Mouse (Mus musculus) lung, embryonic 14.5 days (tissue): Measurements from ENCODE around the gene Pias4. TPM values are rescaled to one million over a fixed set of nuclear protein-coding genes. Genes with fewer than 3 reads are reported as not detected.

Source experiments
- ATAC-seq: fragments of 200-750 bp; cut with Nextera tagmentation; 2 replicates; pipeline ENCODE4 v1.8.0; 2017; ENCODE audit warnings: mild to moderate bottlenecking, moderate TSS enrichment, moderate library complexity; ENCODE audit not compliant: insufficient read depth
- DNase-seq: peaks from one replicate; pipeline ENCODE4 v3.0.0-alpha.2; 2015
- H3K27ac ChIP-seq: fragments of 300-500 bp; sonication (generic); 2 replicates; pipeline ENCODE4 v1.5.1; 2014; ENCODE audit warnings: low read depth, mild to moderate bottlenecking, moderate library complexity
- H3K27me3 ChIP-seq: fragments of 300-500 bp; sonication (generic); 2 replicates; pipeline ENCODE4 v1.6.1; 2014; ENCODE audit warnings: low read length, control low read depth; ENCODE audit not compliant: insufficient read depth
- H3K36me3 ChIP-seq: fragments of 300-500 bp; sonication (generic); 2 replicates; pipeline ENCODE4 v1.6.1; 2014; ENCODE audit warnings: control low read depth; ENCODE audit not compliant: insufficient read depth
- H3K4me1 ChIP-seq: fragments of 300-500 bp; sonication (generic); 2 replicates; pipeline ENCODE4 v1.6.1; 2014; ENCODE audit warnings: antibody characterized with exemption, control low read depth; ENCODE audit not compliant: insufficient read depth
- H3K4me2 ChIP-seq: fragments of 300-500 bp; sonication (generic); 2 replicates; pipeline ENCODE4 v1.6.1; 2014; ENCODE audit warnings: mild to moderate bottlenecking
- H3K4me3 ChIP-seq: fragments of 300-500 bp; sonication (generic); 2 replicates; pipeline ENCODE4 v1.5.1; 2014; ENCODE audit warnings: low read depth, low read length
- H3K9ac ChIP-seq: fragments of 300-500 bp; sonication (generic); 2 replicates; pipeline ENCODE4 v1.6.1; 2014
- H3K9me3 ChIP-seq: fragments of 300-500 bp; sonication (generic); 2 replicates; pipeline ENCODE4 v1.6.1; 2016; ENCODE audit warnings: low read depth, low read length, control low read depth
- CTCF ChIP-seq: IDR thresholded peaks from 2 replicates; pipeline ENCODE4 v1.5.1; 2016; ENCODE audit warnings: antibody characterized with exemption, low read depth
- WGBS: fragments of 180-500 bp; shearing (Covaris S2); extraction: QIAGEN DNeasy Blood & Tissue Kit; methylation state at CpG from one replicate; pipeline ENCODE4 v1.1.7; 2014; 5-methylcytosine and 5-hydroxymethylcytosine counted together
- microRNA-seq: library from miRNA; unstranded; fragments of <30 nt; microRNA quantifications from one replicate; pipeline ENCODE4, GENCODE M21; 2016; ENCODE audit warnings: borderline number of aligned reads
- polyA plus RNA-seq: library from polyadenylated mRNA; unstranded; fragments of >200 nt; fragmentation: Nextera tagmentation; extraction: Ambion mirVana; gene quantifications from 2 replicates; pipeline ENCODE4 v1.2.1, GENCODE M21; 2014

Pias4 gene
- polyA plus RNA-seq, 1 experiment from 2014 or later = 47.9 TPM

DNA sequence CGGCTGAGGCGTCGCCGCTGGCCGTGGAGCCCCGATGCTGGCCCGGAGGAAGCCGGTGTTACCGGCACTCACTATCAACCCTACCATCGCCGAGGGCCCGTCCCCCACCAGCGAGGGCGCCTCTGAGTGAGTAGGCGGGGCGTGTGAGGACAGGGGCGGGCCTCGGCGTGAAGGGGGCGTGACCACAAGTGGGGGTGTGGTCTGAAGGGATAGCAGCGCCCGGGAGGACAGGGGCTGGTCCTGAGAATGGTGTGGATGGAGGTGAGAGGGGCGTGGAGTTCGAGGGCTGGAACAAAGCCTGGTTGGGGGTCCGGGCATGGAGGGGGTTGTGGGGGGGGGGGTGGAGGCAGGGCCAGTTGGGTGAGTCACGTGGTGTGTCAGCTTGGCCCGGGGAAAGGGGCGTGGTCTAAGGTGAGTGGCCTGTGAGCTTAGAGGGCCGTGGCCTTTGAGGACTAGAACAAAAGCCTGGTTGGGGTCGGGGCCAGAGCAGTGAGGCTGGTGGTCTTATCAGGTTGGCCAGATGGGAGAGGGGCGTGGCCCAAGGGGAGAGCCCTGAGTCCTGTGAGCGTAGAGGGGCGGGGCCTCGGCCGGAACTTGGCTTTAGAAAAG is 61.5 kb downstream of the Pias4 start:
- peak; percentile 86 for ATAC-seq

DNA sequence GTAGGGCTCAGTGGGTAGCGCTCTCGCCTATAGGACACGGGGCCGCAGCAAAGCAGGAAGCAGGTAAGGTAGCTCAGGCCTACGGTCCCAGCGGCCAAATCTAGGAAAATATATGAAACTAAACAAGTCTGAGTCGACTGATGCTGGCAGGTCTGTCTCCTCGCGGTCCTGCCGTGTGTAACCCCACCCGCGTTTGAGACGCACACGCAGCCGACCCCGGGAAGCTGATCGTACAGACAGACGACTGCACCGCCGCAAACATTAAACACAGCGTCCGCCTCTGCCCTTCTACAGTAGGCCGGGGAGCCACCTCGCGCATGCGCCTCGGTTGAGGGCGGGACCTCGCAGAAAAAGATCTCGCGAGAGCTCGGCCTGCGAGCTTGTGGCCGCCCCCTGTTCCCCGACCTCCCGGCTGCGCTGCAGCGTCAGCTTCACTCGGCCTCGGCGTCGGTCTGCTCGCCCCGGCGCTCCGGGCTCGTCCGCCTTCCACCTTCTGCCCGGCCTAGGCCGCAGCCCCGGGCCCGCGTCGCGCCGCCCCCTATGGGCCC is 62.1 kb downstream of the Pias4 start, which contains the start of gene Map2k2:
Map2k2 (plus strand) TSS at position 351 of the 548 bp plus-strand sequence.
- Histone ChIP-seq H3K27me3 (no peaks in the 10 kb centered on the region), H3K27ac (peak within 1 kb of the TSS; percentile 99), H3K4me1 (peaks cover 13% of the 10 kb centered on the region; the same call in 1 of the 2 replicates), H3K4me3 (peak within 1 kb of the TSS; percentile 90), H3K9ac (peak within 1 kb of the TSS; percentile 97), H3K4me2 (peak within 1 kb of the TSS; percentile 84), H3K9me3 (no peaks in the 10 kb centered on the region), H3K36me3 (peaks cover 30% of the 10 kb centered on the region)
- DNase-seq = peak; percentile 100
- TF ChIP-seq CTCF = no peak
- WGBS = under 1% methylated on average over 55 of the region's 56 CpGs
- peak; percentile 94 for ATAC-seq

More for the DNA sequence above, 61.5 kb downstream of the Pias4 start:
- peak overlapping the region; percentile 99 for H3K27ac ChIP-seq
- peak overlapping the region; percentile 84 for H3K4me2 ChIP-seq
- WGBS = under 1% methylated on average over 33 of the region's 35 CpGs
- H3K36me3 ChIP-seq = peaks cover 35% of the 10 kb centered on the region
- peak; percentile 39; the same call in 1 of the 2 replicates for TF ChIP-seq CTCF
- H3K9ac ChIP-seq = peak overlapping the region; percentile 97
- peaks cover 13% of the 10 kb centered on the region; the same call in 1 of the 2 replicates for H3K4me1 ChIP-seq
- H3K27me3 ChIP-seq = no peaks in the 10 kb centered on the region
- no peaks in the 10 kb centered on the region for H3K9me3 ChIP-seq
- peak; percentile 89 for DNase-seq
- peak overlapping the region; percentile 90 for H3K4me3 ChIP-seq

Small RNAs within 50 kb of the gene (microRNA-seq; reads per million reads assigned to microRNA genes)
- not detected for gene Mir5615-1
- not detected for gene Mir5615-2

Other genes starting within 250 kb of the Pias4 start
- 22.9 and 24.4 TPM in 2 replicates for gene Lmnb2, start 249.7 kb downstream of the Pias4 start, polyA plus RNA-seq
- gene Gadd45b, start 237.8 kb downstream of the Pias4 start, polyA plus RNA-seq = 18.3 and 24.6 TPM in 2 replicates
- 4.5 and 5.7 TPM in 2 replicates for gene Gng7, start 153.0 kb downstream of the Pias4 start, polyA plus RNA-seq
- 0.08 and 0.09 TPM in 2 replicates for gene Diras1, start 142.3 kb downstream of the Pias4 start, polyA plus RNA-seq
- 11.7 and 15.2 TPM in 2 replicates for gene Slc39a3, start 130.5 kb downstream of the Pias4 start, polyA plus RNA-seq
- gene Sgta, start 107.7 kb downstream of the Pias4 start, polyA plus RNA-seq = 172 and 186 TPM in 2 replicates
- gene Thop1, start 97.9 kb downstream of the Pias4 start, polyA plus RNA-seq = 48.1 and 55.9 TPM in 2 replicates
- gene Creb3l3, start 69.0 kb downstream of the Pias4 start, polyA plus RNA-seq = 0.41 and 0.58 TPM in 2 replicates
- 180 and 199 TPM in 2 replicates for gene Map2k2, start 62.0 kb downstream of the Pias4 start, polyA plus RNA-seq
- gene Zbtb7a, start 32.7 kb downstream of the Pias4 start, polyA plus RNA-seq = 22.4 and 25.0 TPM in 2 replicates
- gene Eef2, start 8.7 kb upstream of the Pias4 start, polyA plus RNA-seq = 481 and 493 TPM in 2 replicates
- 52.6 and 55.8 TPM in 2 replicates for gene Dapk3, start 15.1 kb upstream of the Pias4 start, polyA plus RNA-seq
- not detected in 2 replicates for gene 4930442H23Rik, start 15.9 kb upstream of the Pias4 start, polyA plus RNA-seq
- gene Nmrk2, start 34.1 kb upstream of the Pias4 start, polyA plus RNA-seq = 0.23 TPM in 1 of 2 replicates, not detected in the other
- not detected in 2 replicates for gene Atcay, start 62.9 kb upstream of the Pias4 start, polyA plus RNA-seq
- 3.4 and 3.6 TPM in 2 replicates for gene Zfr2, start 65.2 kb upstream of the Pias4 start, polyA plus RNA-seq
- gene Matk, start 85.0 kb upstream of the Pias4 start, polyA plus RNA-seq = 2.0 and 2.9 TPM in 2 replicates
- gene Mrpl54, start 99.0 kb upstream of the Pias4 start, polyA plus RNA-seq = 222 and 223 TPM in 2 replicates
- gene Apba3, start 99.0 kb upstream of the Pias4 start, polyA plus RNA-seq = 50.4 and 50.8 TPM in 2 replicates
- 15.3 and 17.2 TPM in 2 replicates for gene Tjp3, start 123.7 kb upstream of the Pias4 start, polyA plus RNA-seq
- gene Pip5k1c, start 125.0 kb upstream of the Pias4 start, polyA plus RNA-seq = 50.8 and 58.6 TPM in 2 replicates
- gene Cactin, start 153.2 kb upstream of the Pias4 start, polyA plus RNA-seq = 34.3 and 42.9 TPM in 2 replicates
- 13.6 and 15.0 TPM in 2 replicates for gene Tbxa2r, start 160.8 kb upstream of the Pias4 start, polyA plus RNA-seq
- gene Gipc3, start 175.3 kb upstream of the Pias4 start, polyA plus RNA-seq = 0.05 and 0.08 TPM in 2 replicates
- gene Hmg20b, start 182.6 kb upstream of the Pias4 start, polyA plus RNA-seq = 98.7 and 105 TPM in 2 replicates
- 7.7 and 8.5 TPM in 2 replicates for gene Mfsd12, start 189.6 kb upstream of the Pias4 start, polyA plus RNA-seq
- 0.65 and 0.92 TPM in 2 replicates for gene 4930404N11Rik, start 197.9 kb upstream of the Pias4 start, polyA plus RNA-seq
- 109 and 116 TPM in 2 replicates for gene Fzr1, start 210.6 kb upstream of the Pias4 start, polyA plus RNA-seq
- 57.5 and 67.0 TPM in 2 replicates for gene Dohh, start 216.5 kb upstream of the Pias4 start, polyA plus RNA-seq
- gene Gm48551, start 216.5 kb upstream of the Pias4 start, polyA plus RNA-seq = 2.8 and 3.8 TPM in 2 replicates
- 1.3 and 1.4 TPM in 2 replicates for gene Gm48552, start 221.1 kb upstream of the Pias4 start, polyA plus RNA-seq
- 2.8 and 3.3 TPM in 2 replicates for gene Smim24, start 225.1 kb upstream of the Pias4 start, polyA plus RNA-seq